Mouse (Mus musculus): ENCODE measurements at regions not wholly inside any gene's neighbourhood (a gene's known extent, or its start where the extent isn't known, plus 50 kb on each side); places are given as distances from the start of the nearest gene placed in this dataset.

- no peak for DNase-seq (ENCODE audit: low read depth, low spot score)
Observed at GRCm38 (mm10) chr3:156414431-156415427, 146.9 kb upstream of the Negr1 start.

DNA sequence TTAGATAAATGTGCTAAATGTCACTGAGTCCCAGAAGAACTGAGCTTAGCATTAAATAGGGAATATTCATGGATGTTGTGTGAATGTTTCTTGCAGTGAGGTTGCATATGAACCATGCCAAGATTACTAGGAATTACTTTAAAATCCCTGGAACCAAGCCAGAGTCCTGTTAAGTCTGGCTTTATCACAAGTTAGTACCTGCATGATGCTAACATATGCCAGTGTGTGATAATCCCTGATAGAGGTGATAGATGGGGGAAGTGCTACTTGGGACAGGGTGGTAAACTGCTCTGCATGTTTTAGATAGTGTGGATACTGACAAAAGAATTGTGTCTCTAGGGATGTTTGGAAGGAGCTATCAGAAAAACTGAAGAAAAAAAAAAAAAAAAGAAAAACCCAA lies 143.5 kb upstream of the Negr1 start:
- no peak for DNase-seq (ENCODE audit: low read depth, low spot score)

- DNase-seq (ENCODE audit: low read depth, low spot score): no peak
Observed at GRCm38 (mm10) chr3:156423100-156423499, 138.5 kb upstream of the Negr1 start.

DNA sequence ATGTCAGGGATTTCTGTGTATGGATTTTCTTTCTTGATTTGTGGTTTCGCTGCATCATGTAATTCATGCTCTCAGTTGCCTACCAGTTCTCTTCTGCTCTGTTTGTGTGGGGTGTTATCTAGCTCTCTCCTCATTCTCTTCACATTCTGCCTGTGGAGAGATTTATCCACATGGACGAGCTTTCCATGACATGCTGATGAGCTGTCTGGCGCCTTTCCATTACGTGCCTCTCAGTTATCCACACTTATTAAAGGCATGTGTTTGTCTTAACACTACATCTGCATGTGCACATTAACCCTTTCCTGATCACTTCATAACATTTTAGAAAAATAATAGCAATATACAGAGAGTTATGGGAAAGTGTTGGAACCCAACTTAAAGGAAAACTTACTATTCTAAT lies 106.6 kb upstream of the Negr1 start:
- no peak for DNase-seq (ENCODE audit: low read depth, low spot score)

GRCm38 (mm10) chr3:156463299-156463698 lies 98.3 kb upstream of the Negr1 start:
- DNase-seq (ENCODE audit: low read depth, low spot score): no peak

DNA sequence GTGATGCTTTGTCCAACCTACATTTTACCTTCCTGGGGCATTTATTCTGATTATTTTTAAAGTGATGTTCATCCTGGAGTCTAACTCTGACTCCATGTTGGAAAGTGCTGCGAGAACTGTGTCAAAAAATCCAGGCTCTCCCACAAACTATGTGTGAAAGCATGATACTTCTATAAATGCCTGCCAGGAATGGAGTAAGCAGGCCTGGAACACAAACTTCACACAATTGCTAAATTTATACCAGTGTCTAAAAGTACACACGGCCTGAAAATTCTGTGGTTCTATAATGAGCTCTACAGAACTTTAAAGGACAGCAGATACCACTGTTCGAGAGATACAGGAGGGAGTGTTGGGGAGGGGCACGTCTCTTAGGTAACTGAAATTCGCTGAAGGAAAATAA lies 96.0 kb upstream of the Negr1 start:
- DNase-seq (ENCODE audit: low read depth, low spot score): no peak

GRCm38 (mm10) chr3:156472665-156473064 lies 88.9 kb upstream of the Negr1 start:
- DNase-seq (ENCODE audit: low read depth, low spot score): no peak

Measured in WW6 (cell line).